Mouse (Mus musculus) midbrain, embryonic 12.5 days (tissue): ENCODE measurements around the gene Sgms2. TPM values are rescaled to one million over a fixed set of nuclear protein-coding genes. Genes with fewer than 3 reads are reported as not detected.

Experiments
- ATAC-seq: fragments of 200-750 bp; cut with Nextera tagmentation; 2 replicates; pipeline ENCODE4 v1.8.0; 2017; ENCODE audit warnings: low read depth, moderate TSS enrichment, moderate library complexity; ENCODE audit not compliant: low FRiP score
- H3K27ac ChIP-seq: fragments of 300-500 bp; sonication (generic); replicated peaks from 2 replicates; pipeline ENCODE4 v1.5.1; 2016; ENCODE audit warnings: mild to moderate bottlenecking
- H3K27me3 ChIP-seq: fragments of 300-500 bp; sonication (generic); 2 replicates; pipeline ENCODE4 v1.6.1; 2016; ENCODE audit warnings: mild to moderate bottlenecking
- H3K36me3 ChIP-seq: fragments of 300-500 bp; sonication (generic); 2 replicates; pipeline ENCODE4 v1.6.1; 2016
- H3K4me1 ChIP-seq: fragments of 300-500 bp; sonication (generic); 2 replicates; pipeline ENCODE4 v1.6.1; 2016
- H3K4me2 ChIP-seq: fragments of 300-500 bp; sonication (generic); replicated peaks from 2 replicates; pipeline ENCODE4 v1.6.1; 2016; ENCODE audit warnings: mild to moderate bottlenecking, moderate library complexity
- H3K4me3 ChIP-seq: fragments of 300-500 bp; sonication (generic); 2 replicates; pipeline ENCODE4 v1.5.1; 2016; ENCODE audit warnings: mild to moderate bottlenecking
- H3K9ac ChIP-seq: fragments of 300-500 bp; sonication (generic); replicated peaks from 2 replicates; pipeline ENCODE4 v1.6.1; 2016; ENCODE audit warnings: mild to moderate bottlenecking, moderate library complexity
- H3K9me3 ChIP-seq: fragments of 300-500 bp; sonication (generic); 2 replicates; pipeline ENCODE4 v1.6.1; 2016; ENCODE audit warnings: mild to moderate bottlenecking
- WGBS: fragments of 180-500 bp; shearing (Covaris S2); methylation state at CpG from one replicate; pipeline ENCODE4 v1.1.7; 2016; 5-methylcytosine and 5-hydroxymethylcytosine counted together
- polyA plus RNA-seq: library from polyadenylated mRNA; unstranded; fragments of >200 nt; fragmentation: Nextera tagmentation; extraction: Ambion mirVana; gene quantifications from 2 replicates; pipeline ENCODE4 v1.2.1, GENCODE M21; 2016

The Sgms2 gene
- polyA plus RNA-seq, 1 experiment from 2014 or later = 1.4 TPM

GRCm38 (mm10) chr3:131322081-131322815 is 169.0 kb downstream of the Sgms2 start:
- ATAC-seq = no peak
- no peak overlapping the region for H3K27ac ChIP-seq
- H3K36me3 ChIP-seq = no peaks in the 10 kb centered on the region
- WGBS = 80% methylated on average over 14 of the region's 14 CpGs
- no peak overlapping the region for H3K9ac ChIP-seq
- H3K9me3 ChIP-seq = no peaks in the 10 kb centered on the region
- no peaks in the 10 kb centered on the region for H3K27me3 ChIP-seq
- no peaks in the 10 kb centered on the region for H3K4me1 ChIP-seq
- no peak overlapping the region for H3K4me2 ChIP-seq
- H3K4me3 ChIP-seq = no peak overlapping the region

GRCm38 (mm10) chr3:131320184-131320583 is 171.0 kb downstream of the Sgms2 start:
- H3K9ac ChIP-seq = no peak overlapping the region
- H3K4me3 ChIP-seq = no peak overlapping the region
- ATAC-seq = no peak
- no peaks in the 10 kb centered on the region for H3K9me3 ChIP-seq
- H3K27ac ChIP-seq = no peak overlapping the region
- no peak overlapping the region for H3K4me2 ChIP-seq
- WGBS = 4% methylated on average over 3 of the region's 3 CpGs
- no peaks in the 10 kb centered on the region for H3K27me3 ChIP-seq
- no peaks in the 10 kb centered on the region for H3K36me3 ChIP-seq
- peaks cover 5% of the 10 kb centered on the region; the same call in 1 of the 2 replicates for H3K4me1 ChIP-seq

- WGBS = 67% methylated on average over 2 of the region's 2 CpGs
These were observed 173.0 kb downstream of the Sgms2 start for GRCm38 (mm10) chr3:131318211-131318610.

GRCm38 (mm10) chr3:131317126-131317525 is 174.1 kb downstream of the Sgms2 start:
- H3K27me3 ChIP-seq = no peaks in the 10 kb centered on the region
- 100% methylated on average over 1 of the region's 1 CpGs for WGBS
- no peak for ATAC-seq
- H3K9me3 ChIP-seq = no peaks in the 10 kb centered on the region
- no peak overlapping the region for H3K4me3 ChIP-seq
- H3K4me2 ChIP-seq = no peak overlapping the region
- no peak overlapping the region for H3K9ac ChIP-seq
- no peak overlapping the region for H3K27ac ChIP-seq
- H3K4me1 ChIP-seq = peaks cover 5% of the 10 kb centered on the region; the same call in 1 of the 2 replicates
- no peaks in the 10 kb centered on the region for H3K36me3 ChIP-seq

More at GRCm38 (mm10) chr3:131318211-131318610, 173.0 kb downstream of the Sgms2 start:
- peaks cover 5% of the 10 kb centered on the region; the same call in 1 of the 2 replicates for H3K4me1 ChIP-seq
- no peaks in the 10 kb centered on the region for H3K36me3 ChIP-seq
- no peaks in the 10 kb centered on the region for H3K9me3 ChIP-seq
- H3K9ac ChIP-seq = no peak overlapping the region
- no peaks in the 10 kb centered on the region for H3K27me3 ChIP-seq
- no peak overlapping the region for H3K4me2 ChIP-seq
- H3K27ac ChIP-seq = no peak overlapping the region
- ATAC-seq = no peak
- no peak overlapping the region for H3K4me3 ChIP-seq

GRCm38 (mm10) chr3:131315957-131316510 is 175.2 kb downstream of the Sgms2 start:
- Histone ChIP-seq H3K4me3 (no peak overlapping the region), H3K9me3 (no peaks in the 10 kb centered on the region), H3K27me3 (no peaks in the 10 kb centered on the region), H3K27ac (no peak overlapping the region), H3K4me1 (peaks cover 5% of the 10 kb centered on the region; the same call in 1 of the 2 replicates), H3K4me2 (no peak overlapping the region), H3K36me3 (no peaks in the 10 kb centered on the region), H3K9ac (no peak overlapping the region)
- no peak for ATAC-seq
- 47% methylated on average over 4 of the region's 4 CpGs for WGBS

GRCm38 (mm10) chr3:131312340-131312739 is 178.9 kb downstream of the Sgms2 start:
- no peak overlapping the region for H3K9ac ChIP-seq
- no peaks in the 10 kb centered on the region for H3K27me3 ChIP-seq
- WGBS = 87% methylated on average over 9 of the region's 9 CpGs
- H3K9me3 ChIP-seq = 0 out of 2 replicates have a peak, but pooled peaks cover 8% of the 10 kb centered on the region
- ATAC-seq = no peak
- H3K4me1 ChIP-seq = peaks cover 5% of the 10 kb centered on the region; the same call in 1 of the 2 replicates
- H3K27ac ChIP-seq = no peak overlapping the region
- no peak overlapping the region for H3K4me3 ChIP-seq
- H3K4me2 ChIP-seq = no peak overlapping the region
- no peaks in the 10 kb centered on the region for H3K36me3 ChIP-seq

GRCm38 (mm10) chr3:131310572-131310971 is 180.6 kb downstream of the Sgms2 start:
- H3K4me2 ChIP-seq = no peak overlapping the region
- H3K9ac ChIP-seq = no peak overlapping the region
- WGBS = 88% methylated on average over 4 of the region's 4 CpGs
- ATAC-seq = no peak
- 0 out of 2 replicates have a peak, but pooled peaks cover 8% of the 10 kb centered on the region for H3K9me3 ChIP-seq
- no peaks in the 10 kb centered on the region for H3K27me3 ChIP-seq
- no peaks in the 10 kb centered on the region for H3K36me3 ChIP-seq
- H3K4me3 ChIP-seq = no peak overlapping the region
- H3K27ac ChIP-seq = no peak overlapping the region
- no peaks in the 10 kb centered on the region for H3K4me1 ChIP-seq

- 88% methylated on average over 3 of the region's 3 CpGs for WGBS
- H3K4me2 ChIP-seq = no peak overlapping the region
- no peak for ATAC-seq
- no peaks in the 10 kb centered on the region for H3K36me3 ChIP-seq
- 0 out of 2 replicates have a peak, but pooled peaks cover 2% of the 10 kb centered on the region for H3K4me1 ChIP-seq
- H3K27me3 ChIP-seq = no peaks in the 10 kb centered on the region
- 0 out of 2 replicates have a peak, but pooled peaks cover 8% of the 10 kb centered on the region for H3K9me3 ChIP-seq
- no peak overlapping the region for H3K9ac ChIP-seq
- H3K4me3 ChIP-seq = no peak overlapping the region
- H3K27ac ChIP-seq = no peak overlapping the region
These were observed 183.4 kb downstream of the Sgms2 start for GRCm38 (mm10) chr3:131307811-131308210.

GRCm38 (mm10) chr3:131306255-131306654 is 185.0 kb downstream of the Sgms2 start:
- Histone ChIP-seq H3K27ac (no peak overlapping the region), H3K9ac (no peak overlapping the region), H3K4me2 (no peak overlapping the region), H3K4me1 (0 out of 2 replicates have a peak, but pooled peaks cover 6% of the 10 kb centered on the region), H3K27me3 (peaks cover 8% of the 10 kb centered on the region), H3K4me3 (no peak overlapping the region), H3K36me3 (no peaks in the 10 kb centered on the region), H3K9me3 (0 out of 2 replicates have a peak, but pooled peaks cover 8% of the 10 kb centered on the region)
- no peak for ATAC-seq
- WGBS = 90% methylated on average over 7 of the region's 7 CpGs

- peak overlapping the region; percentile 73 for H3K4me3 ChIP-seq
- H3K4me1 ChIP-seq = 0 out of 2 replicates have a peak, but pooled peaks cover 6% of the 10 kb centered on the region
- no peaks in the 10 kb centered on the region for H3K9me3 ChIP-seq
- H3K4me2 ChIP-seq = peak overlapping the region; percentile 88
- peaks cover 9% of the 10 kb centered on the region for H3K27me3 ChIP-seq
- WGBS = 20% methylated on average over 5 of the region's 5 CpGs
- H3K36me3 ChIP-seq = no peaks in the 10 kb centered on the region
- no peak overlapping the region for H3K27ac ChIP-seq
- H3K9ac ChIP-seq = peak overlapping the region; percentile 66
- ATAC-seq = peak; percentile 36
These were observed 187.9 kb downstream of the Sgms2 start for GRCm38 (mm10) chr3:131303320-131303714.

- peak; percentile 98 for ATAC-seq
These were observed 188.5 kb downstream of the Sgms2 start, which contains the start of gene Cyp2u1 for GRCm38 (mm10) chr3:131302452-131303319. Gene Cyp2u1, minus strand, starts transcription at chr3:131303227.

More at GRCm38 (mm10) chr3:131302452-131303319, 188.5 kb downstream of the Sgms2 start, which contains the start of gene Cyp2u1:
- peaks cover 9% of the 10 kb centered on the region for H3K27me3 ChIP-seq
- no peaks in the 10 kb centered on the region for H3K9me3 ChIP-seq
- no peaks in the 10 kb centered on the region for H3K36me3 ChIP-seq
- peak within 1 kb of the TSS; percentile 66 for H3K9ac ChIP-seq
- H3K4me2 ChIP-seq = peak within 1 kb of the TSS; percentile 88
- H3K4me3 ChIP-seq = peak within 1 kb of the TSS; percentile 73
- H3K27ac ChIP-seq = peak within 1 kb of the TSS; percentile 69
- H3K4me1 ChIP-seq = 0 out of 2 replicates have a peak, but pooled peaks cover 6% of the 10 kb centered on the region
- under 1% methylated on average over 70 of the region's 71 CpGs for WGBS
